Mouse (Mus musculus) kidney, adult 2 months (tissue): Measurements from ENCODE around the gene Gm9936.
"Not testable (repeated sequence)": the region's sequence is repeated elsewhere in the genome, so short reads cannot be mapped to it uniquely, and the experiment has no call there.

Experiments used
- CTCF ChIP-seq: fragments of 200-500 bp; conservative IDR thresholded peaks from 2 replicates; pipeline ENCODE4 v1.5.1; 2011; ENCODE audit warnings: low read depth, mild to moderate bottlenecking, control low read depth, low read length, moderate library complexity, mixed read lengths; ENCODE audit not compliant: insufficient read depth, insufficient read length
- POLR2A ChIP-seq: fragments of 200-500 bp; IDR thresholded peaks from one replicate; pipeline ENCODE4 v1.6.1; 2011; ENCODE audit warnings: low read depth, low read length, control low read depth

GRCm38 (mm10) chr5:114882319-114882718 is 23.8 kb upstream of the Gm9936 start:
- TF ChIP-seq CTCF, POLR2A: not testable (repeated sequence)
